Mouse (Mus musculus): ENCODE measurements at regions not wholly inside any gene's neighbourhood (a gene's known extent, or its start where the extent isn't known, plus 50 kb on each side); places are given as distances from the start of the nearest gene placed in this dataset.

DNA sequence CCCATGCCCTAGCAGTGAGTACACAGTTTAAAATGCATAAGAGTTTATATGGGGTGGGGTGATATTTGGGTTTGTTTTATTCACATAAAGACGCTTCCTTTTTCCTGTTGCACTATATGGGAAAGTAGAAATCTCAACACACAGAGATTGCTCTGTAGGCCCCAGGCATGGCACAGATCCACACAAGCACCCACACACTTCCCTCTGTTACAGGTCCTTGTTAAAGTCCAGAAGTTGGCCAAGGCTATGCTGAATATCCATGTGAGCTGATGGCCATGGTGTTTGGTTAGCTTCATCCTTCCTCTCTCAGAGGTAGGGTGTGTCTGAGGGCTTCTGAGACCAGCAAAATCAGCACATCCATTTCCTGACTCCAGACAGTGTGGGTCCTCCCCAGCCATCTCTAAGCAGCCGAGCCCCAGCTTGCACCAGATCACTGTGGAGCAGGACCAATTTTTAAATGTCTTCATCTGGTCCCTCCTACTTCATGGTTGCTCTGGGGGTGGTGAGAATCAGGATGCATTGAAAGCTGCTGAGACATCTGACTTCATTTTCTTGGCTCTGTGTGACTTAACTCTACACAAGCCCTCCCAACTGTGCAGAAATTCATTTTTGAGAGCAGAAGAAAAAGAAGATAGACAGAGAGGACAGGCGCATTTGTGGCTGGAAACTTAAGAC is 360.3 kb upstream of the Nr3c2 start:
- DNase-seq (ENCODE audit: low read depth, low spot score): no peak

DNA sequence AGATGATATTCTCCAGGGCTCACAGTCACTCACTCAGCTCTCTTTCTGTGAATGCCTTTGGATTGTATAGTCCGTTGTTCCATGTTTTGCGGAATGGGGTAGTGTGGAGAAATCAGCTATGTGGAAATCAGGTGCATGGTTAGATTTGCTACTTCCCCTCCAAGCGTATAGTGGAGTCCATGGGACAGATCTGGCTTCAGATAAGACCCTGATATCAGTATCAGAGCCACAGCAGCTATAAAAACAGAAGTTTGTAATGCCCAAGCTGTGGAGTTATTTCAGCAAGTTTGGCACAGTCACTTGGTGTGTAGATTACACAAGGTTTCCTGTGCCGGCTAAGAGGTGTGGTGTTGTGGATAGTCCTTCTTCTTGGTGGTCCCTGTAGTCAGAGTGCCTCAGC is 359.6 kb upstream of the Nr3c2 start:
- no peak for DNase-seq (ENCODE audit: low read depth, low spot score)

DNA sequence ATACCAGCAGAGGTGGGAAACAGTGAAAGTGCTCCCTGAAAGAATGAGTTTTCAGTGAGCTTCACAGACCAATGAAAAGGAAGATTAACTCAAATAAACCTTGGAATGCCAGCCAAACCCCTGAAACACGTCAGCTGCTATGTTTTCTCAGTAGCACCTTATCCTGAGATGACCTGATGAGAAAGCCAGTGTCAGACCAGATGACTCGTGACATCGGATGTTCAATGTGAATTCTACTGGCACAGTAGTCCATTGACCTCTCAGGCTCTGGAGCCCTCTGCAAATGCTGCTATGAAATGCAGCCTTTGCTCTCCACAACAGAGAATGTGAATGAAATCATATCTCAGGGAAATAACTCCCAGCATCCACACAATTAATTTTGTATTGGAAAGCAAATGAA is 358.6 kb upstream of the Nr3c2 start:
- no peak for DNase-seq (ENCODE audit: low read depth, low spot score)

DNA sequence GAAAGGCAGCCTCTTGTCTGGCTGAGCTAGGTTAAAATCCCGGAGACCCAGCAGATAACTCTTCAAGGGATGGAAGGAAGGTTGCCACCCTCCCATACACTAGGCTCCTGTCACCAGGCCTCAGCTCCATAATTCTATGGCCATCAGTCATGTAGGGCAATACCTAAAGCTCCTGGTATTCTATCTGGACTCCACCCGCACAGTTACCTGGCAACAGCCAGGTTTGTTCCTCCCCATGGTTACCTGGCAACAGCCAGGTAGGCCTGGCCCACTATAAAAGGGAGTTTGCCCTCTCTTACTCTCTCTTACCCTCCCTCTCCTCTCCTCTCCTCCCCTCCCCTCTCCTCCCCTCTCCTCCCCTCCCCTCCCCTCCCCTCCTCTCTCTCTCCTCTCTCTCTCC is 347.6 kb upstream of the Nr3c2 start:
- peak; percentile 4 for DNase-seq (ENCODE audit: low read depth, low spot score)

DNA sequence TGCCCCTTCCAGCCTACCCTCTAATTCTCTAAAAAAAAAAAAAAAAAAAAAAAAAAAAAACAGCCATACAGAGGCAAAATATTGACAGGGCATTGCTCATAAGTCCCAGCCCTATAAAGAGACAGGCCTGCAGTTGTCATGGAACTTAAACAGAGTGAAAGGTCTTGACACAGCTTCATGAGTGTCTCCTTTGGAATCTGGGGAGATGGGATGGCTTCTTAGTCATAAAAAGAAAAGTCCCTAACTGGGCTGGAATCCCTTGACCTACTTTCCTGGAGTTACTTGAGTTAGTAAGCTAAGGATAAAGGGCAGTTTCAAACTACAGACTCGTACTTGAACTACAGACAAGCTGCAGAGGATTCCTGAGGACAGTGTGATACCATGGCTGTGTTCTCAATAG is 297.7 kb upstream of the Nr3c2 start:
- DNase-seq (ENCODE audit: low read depth, low spot score): no peak

DNA sequence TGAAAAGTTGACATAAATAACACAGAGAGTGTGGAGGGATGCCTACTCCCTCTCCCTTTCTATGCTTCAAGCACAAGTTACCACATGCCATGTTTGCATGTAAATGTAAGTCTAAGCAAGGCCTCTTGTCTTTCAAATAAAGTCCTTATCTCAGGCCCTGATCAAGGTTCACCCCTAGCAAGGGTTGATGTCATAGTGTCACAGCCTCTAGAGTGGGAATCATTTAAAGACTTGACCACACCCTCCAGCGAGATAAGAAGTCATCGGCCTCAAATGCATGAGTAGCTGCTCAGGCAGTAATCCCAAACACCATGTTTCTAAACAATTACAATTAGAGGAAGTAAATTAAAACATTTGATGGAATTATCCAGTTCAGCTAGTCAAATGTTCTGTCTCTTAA is 280.5 kb upstream of the Nr3c2 start:
- DNase-seq (ENCODE audit: low read depth, low spot score): peak; percentile 5

DNA sequence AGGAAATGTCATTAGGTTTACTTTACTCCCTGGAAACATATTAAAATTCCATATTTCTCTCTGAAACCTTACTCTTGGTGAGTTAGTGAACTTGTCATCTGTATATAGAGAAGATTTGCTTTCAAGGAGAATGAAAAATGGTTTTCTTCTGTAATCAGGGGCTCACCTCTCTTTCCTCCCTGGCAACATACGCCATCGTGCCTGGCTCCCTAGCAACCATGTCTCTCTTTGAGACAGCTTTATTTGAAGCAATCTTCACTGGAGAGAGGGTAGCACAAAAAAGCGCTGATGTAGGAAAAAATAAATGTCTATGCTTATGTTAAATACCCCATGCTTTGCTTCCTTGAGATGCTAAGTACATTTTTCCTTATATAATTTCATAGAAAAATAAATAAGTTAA is 278.4 kb upstream of the Nr3c2 start:
- DNase-seq (ENCODE audit: low read depth, low spot score): no peak

DNA sequence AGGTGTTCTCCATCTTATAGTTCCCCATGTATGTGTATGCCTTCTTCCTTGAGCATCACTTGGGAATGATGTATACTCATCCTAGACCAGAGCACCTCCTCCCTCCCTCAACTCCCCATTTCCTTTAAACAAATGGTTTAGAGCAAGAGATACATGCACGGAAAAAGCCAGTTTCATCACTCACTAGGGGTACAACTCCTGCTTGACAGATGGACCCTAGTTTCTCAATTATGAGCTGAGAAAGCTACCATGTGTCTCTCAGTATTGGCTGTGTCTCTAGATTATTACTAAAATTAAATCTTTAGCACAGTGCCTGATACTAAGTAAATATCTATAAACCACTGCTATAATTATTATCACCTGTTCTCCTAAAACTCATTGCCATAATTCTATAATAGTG is 266.2 kb upstream of the Nr3c2 start:
- DNase-seq (ENCODE audit: low read depth, low spot score): no peak

All from R1 (cell line).